Mouse (Mus musculus): ENCODE measurements around the gene Coa3. TPM values are rescaled to one million over a fixed set of nuclear protein-coding genes. Genes with fewer than 3 reads are reported as not detected.
A peak's percentile ranks its signal among the peaks of the same experiment; 100 is the strongest.
"Not testable (repeated sequence)": the region's sequence is repeated elsewhere in the genome, so short reads cannot be mapped to it uniquely, and the experiment has no call there.

Gene Coa3
- 107 and 139 TPM in 2 replicates for total RNA-seq (2012; rRNA removed)

DNA sequence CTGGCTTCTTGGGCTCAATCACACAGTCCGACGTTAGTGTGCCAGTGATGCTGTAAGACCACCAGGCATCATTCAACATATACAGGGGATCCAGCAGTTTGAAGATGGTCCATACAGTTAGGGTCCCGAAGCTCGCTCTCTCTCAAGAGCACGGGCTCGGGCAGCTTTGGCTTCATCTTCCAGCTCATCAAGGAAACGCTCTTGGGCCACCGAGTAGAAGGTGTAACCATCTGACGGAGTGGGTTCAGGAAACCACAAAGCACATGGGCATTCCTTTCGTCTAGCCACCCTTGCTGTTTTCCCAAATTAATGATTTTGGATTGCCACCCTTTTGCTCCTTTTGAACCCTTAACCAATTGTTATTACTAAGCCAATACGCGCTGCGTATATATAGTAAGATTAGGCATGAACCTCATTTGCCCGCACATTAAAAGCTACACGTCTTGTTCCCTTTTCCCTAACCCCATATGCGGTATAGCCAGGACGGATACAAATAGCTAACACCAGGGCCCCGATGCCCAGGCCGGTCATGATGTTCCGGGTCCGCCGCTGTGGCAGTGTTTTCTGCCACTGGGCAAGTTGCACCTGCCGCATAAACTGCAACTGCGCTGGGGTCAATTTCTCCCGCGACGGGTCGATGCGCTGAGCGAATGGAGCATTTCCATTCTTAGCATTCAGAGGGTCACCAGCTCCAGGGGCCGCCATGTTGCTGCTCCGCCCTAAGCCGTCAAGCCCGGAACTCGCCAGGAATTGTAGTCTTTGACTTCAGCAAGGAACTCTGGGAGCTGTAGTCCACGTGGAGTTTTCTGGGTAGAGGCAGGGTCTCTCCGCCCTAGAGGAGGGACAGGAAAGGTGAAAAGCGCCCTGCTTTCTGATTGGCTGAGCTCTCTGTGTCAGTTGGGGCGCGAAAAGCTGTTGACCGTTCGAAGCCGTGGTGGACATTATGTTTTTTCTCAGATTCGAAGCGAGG lies at the start of gene Coa3, which contains the start of gene Cntd1:
TSS of gene Coa3 (minus strand) at position 892 of the 970 bp plus-strand sequence.
TSS of gene Cntd1 (plus strand) at position 790 of the 970 bp plus-strand sequence.
- Histone ChIP-seq H3K4me3 (ENCODE audit: insufficient read depth in 1 of 2, low read depth in 1 of 2, low read length in 2 of 2, poor library complexity in 1 of 2, severe bottlenecking in 1 of 2) (peak within 1 kb of the TSS; percentile 73 to 95), H3K36me3 (ENCODE audit: control insufficient read depth, insufficient read depth, low read length, poor library complexity, severe bottlenecking) (no peaks in the 10 kb centered on the region), H3K9ac (ENCODE audit: insufficient read depth, low read depth, low read length, poor library complexity, severe bottlenecking) (peak within 1 kb of the TSS; percentile 72), H3K27ac (ENCODE audit: insufficient read depth, low read depth, low read length, poor library complexity, severe bottlenecking) (no peak within 1 kb of the TSS), H3K4me1 (ENCODE audit: control insufficient read depth in 2 of 2, insufficient read depth in 2 of 2, low read length in 2 of 2, poor library complexity in 1 of 2) (peaks cover 0 to 12% of the 10 kb centered on the region in 2 experiments; a peak in 3 of 4 replicates), H3K9me3 (ENCODE audit: control insufficient read depth, insufficient read depth, low read depth, low read length) (no peaks in the 10 kb centered on the region)
- peak; percentile 86 for DNase-seq (ENCODE audit: low read depth, low spot score)
- TF ChIP-seq HCFC1 (IDR thresholded peaks at IDR 0.05; ENCODE audit: borderline replicate concordance, insufficient read depth, low read length), result peak; percentile 92
- 0 out of 2 replicates have a peak, but pooled peaks have one; percentile 60 for TF ChIP-seq CHD2 (IDR thresholded peaks at IDR 0.05; ENCODE audit: low read depth, low read length)
- no peak for TF ChIP-seq ZNF384 (IDR thresholded peaks at IDR 0.05; ENCODE audit: low read depth, low read length)
- in situ Hi-C loops (cut with MboI; ENCODE audit: low sequenced_read_pairs in 2 of 2, unreplicated experiment in 2 of 2), result no loop called here

DNA sequence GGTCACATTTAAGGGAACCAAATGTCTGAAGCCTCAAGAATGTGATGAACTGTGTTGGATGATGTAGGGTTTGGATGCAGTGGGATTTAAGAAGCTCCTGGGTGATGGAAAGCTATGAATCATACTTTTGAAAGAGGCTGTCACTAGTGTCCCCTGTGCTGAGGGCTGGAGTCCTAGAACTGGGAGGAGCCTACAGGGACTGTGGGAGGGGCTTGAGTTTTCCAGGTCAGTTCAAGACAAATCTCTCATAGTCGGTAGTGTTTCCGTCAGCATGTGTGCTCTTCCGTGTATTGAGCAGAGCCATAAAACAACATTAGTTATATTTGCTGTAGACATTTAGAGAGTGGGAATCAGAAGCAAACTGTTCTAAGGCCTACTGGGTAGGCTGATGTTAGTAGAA lies 48.4 kb upstream of the Coa3 start:
- peaks cover 26% of the 10 kb centered on the region for H3K36me3 ChIP-seq (ENCODE audit: control insufficient read depth, insufficient read depth, low read length, poor library complexity, severe bottlenecking)
- H3K27ac ChIP-seq (ENCODE audit: insufficient read depth, low read depth, low read length, poor library complexity, severe bottlenecking), result no peak overlapping the region
- H3K9ac ChIP-seq (ENCODE audit: insufficient read depth, low read depth, low read length, poor library complexity, severe bottlenecking), result no peak overlapping the region
- H3K4me1 ChIP-seq (ENCODE audit: control insufficient read depth in 2 of 2, insufficient read depth in 2 of 2, low read length in 2 of 2, poor library complexity in 1 of 2), result peaks cover 5 to 16% of the 10 kb centered on the region in 2 experiments; a peak in 3 of 4 replicates
- TF ChIP-seq CHD2 (IDR thresholded peaks at IDR 0.05; ENCODE audit: low read depth, low read length), result no peak
- no peak for TF ChIP-seq HCFC1 (IDR thresholded peaks at IDR 0.05; ENCODE audit: borderline replicate concordance, insufficient read depth, low read length)
- no peak for TF ChIP-seq MAFK (IDR thresholded peaks at IDR 0.05; ENCODE audit: insufficient read depth, low read depth, low read length)
- no peak overlapping the region for H3K4me3 ChIP-seq (ENCODE audit: insufficient read depth in 1 of 2, low read depth in 1 of 2, low read length in 2 of 2, poor library complexity in 1 of 2, severe bottlenecking in 1 of 2)
- H3K9me3 ChIP-seq (ENCODE audit: control insufficient read depth, insufficient read depth, low read depth, low read length), result no peaks in the 10 kb centered on the region
- in situ Hi-C loops (cut with MboI; ENCODE audit: low sequenced_read_pairs in 2 of 2, unreplicated experiment in 2 of 2), result no loop called here
- DNase-seq (ENCODE audit: low read depth, low spot score), result no peak

DNA sequence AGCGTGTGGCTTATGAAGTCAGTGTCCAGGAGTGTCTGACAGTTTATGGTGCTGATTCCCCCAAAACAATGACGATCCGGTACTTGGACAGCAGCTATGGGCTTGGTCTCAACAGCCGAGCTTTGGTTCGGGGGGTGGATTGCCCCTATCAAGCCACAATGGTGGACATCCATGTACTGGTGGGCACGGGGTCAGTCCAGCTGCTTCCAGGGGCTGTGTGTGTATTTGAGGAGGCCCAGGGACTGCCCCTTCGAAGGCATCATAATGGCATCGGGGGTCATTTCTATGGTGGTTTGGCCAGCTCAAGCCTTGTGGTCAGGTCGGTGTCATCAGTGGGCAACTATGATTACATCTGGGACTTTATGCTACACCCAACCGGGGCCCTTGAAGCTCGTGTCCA lies 47.2 kb upstream of the Coa3 start:
- no peaks in the 10 kb centered on the region for H3K9me3 ChIP-seq (ENCODE audit: control insufficient read depth, insufficient read depth, low read depth, low read length)
- in situ Hi-C loops (cut with MboI; ENCODE audit: low sequenced_read_pairs in 2 of 2, unreplicated experiment in 2 of 2), result no loop called here

DNA sequence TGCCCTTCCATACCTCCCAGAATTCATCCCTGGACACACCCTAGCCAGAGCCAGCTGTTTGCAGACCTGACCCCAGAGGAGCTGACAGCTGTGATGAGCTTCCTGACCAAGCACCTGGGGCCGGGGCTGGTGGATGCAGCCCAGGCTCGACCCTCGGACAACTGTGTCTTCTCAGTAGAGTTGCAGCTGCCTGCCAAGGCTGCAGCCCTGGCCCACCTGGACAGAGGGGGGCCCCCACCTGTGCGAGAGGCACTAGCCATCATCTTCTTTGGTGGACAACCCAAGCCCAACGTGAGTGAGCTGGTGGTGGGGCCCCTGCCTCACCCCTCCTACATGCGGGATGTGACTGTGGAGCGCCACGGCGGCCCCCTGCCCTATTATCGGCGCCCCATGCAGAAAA lies 46.3 kb upstream of the Coa3 start:
- H3K4me3 ChIP-seq (ENCODE audit: insufficient read depth in 1 of 2, low read depth in 1 of 2, low read length in 2 of 2, poor library complexity in 1 of 2, severe bottlenecking in 1 of 2); H3K27ac ChIP-seq (ENCODE audit: insufficient read depth, low read depth, low read length, poor library complexity, severe bottlenecking); DNase-seq (ENCODE audit: low read depth, low spot score); H3K9ac ChIP-seq (ENCODE audit: insufficient read depth, low read depth, low read length, poor library complexity, severe bottlenecking); H3K9me3 ChIP-seq (ENCODE audit: control insufficient read depth, insufficient read depth, low read depth, low read length); in situ Hi-C loops (cut with MboI; ENCODE audit: low sequenced_read_pairs in 2 of 2, unreplicated experiment in 2 of 2): not testable (repeated sequence)
- Histone ChIP-seq H3K4me1 (ENCODE audit: control insufficient read depth in 2 of 2, insufficient read depth in 2 of 2, low read length in 2 of 2, poor library complexity in 1 of 2) (peaks cover 5 to 10% of the 10 kb centered on the region in 2 experiments; a peak in 3 of 4 replicates), H3K36me3 (ENCODE audit: control insufficient read depth, insufficient read depth, low read length, poor library complexity, severe bottlenecking) (peaks cover 43% of the 10 kb centered on the region)

More for the DNA sequence above, 47.2 kb upstream of the Coa3 start:
- H3K36me3 ChIP-seq (ENCODE audit: control insufficient read depth, insufficient read depth, low read length, poor library complexity, severe bottlenecking), result peaks cover 35% of the 10 kb centered on the region
- DNase-seq (ENCODE audit: low read depth, low spot score), result no peak
- TF ChIP-seq HCFC1 (IDR thresholded peaks at IDR 0.05; ENCODE audit: borderline replicate concordance, insufficient read depth, low read length) (no peak), ZC3H11A (IDR thresholded peaks at IDR 0.05; ENCODE audit: borderline replicate concordance, low read depth, low read length) (no peak), ZNF384 (IDR thresholded peaks at IDR 0.05; ENCODE audit: low read depth, low read length) (no peak), MAFK (IDR thresholded peaks at IDR 0.05; ENCODE audit: insufficient read depth, low read depth, low read length) (no peak), CHD2 (IDR thresholded peaks at IDR 0.05; ENCODE audit: low read depth, low read length) (no peak)
- H3K9ac ChIP-seq (ENCODE audit: insufficient read depth, low read depth, low read length, poor library complexity, severe bottlenecking), result no peak overlapping the region
- no peak overlapping the region for H3K4me3 ChIP-seq (ENCODE audit: insufficient read depth in 1 of 2, low read depth in 1 of 2, low read length in 2 of 2, poor library complexity in 1 of 2, severe bottlenecking in 1 of 2)
- no peak overlapping the region for H3K27ac ChIP-seq (ENCODE audit: insufficient read depth, low read depth, low read length, poor library complexity, severe bottlenecking)
- peaks cover 5 to 16% of the 10 kb centered on the region in 2 experiments; a peak in 3 of 4 replicates for H3K4me1 ChIP-seq (ENCODE audit: control insufficient read depth in 2 of 2, insufficient read depth in 2 of 2, low read length in 2 of 2, poor library complexity in 1 of 2)
